Mouse (Mus musculus) brain, embryonic 14.5 days (tissue): ENCODE data around the gene Wdr90. TPM values are rescaled to one million over a fixed set of nuclear protein-coding genes. Genes with fewer than 3 reads are reported as not detected.
"Not testable (repeated sequence)": the region's sequence is repeated elsewhere in the genome, so short reads cannot be mapped to it uniquely, and the experiment has no call there.

Experiments used
- DNase-seq: peaks from one replicate; pipeline ENCODE4 v3.0.0-alpha.2; 2011; ENCODE audit warnings: low read depth
- CTCF ChIP-seq: fragments of 200-500 bp; IDR thresholded peaks from 2 replicates; pipeline ENCODE4 v1.5.1; 2012; ENCODE audit warnings: inconsistent platforms, mild to moderate bottlenecking, moderate library complexity, borderline replicate concordance; ENCODE audit not compliant: insufficient read depth, insufficient read length; ENCODE audit errors: extremely low read depth
- POLR2A ChIP-seq: fragments of 200-500 bp; IDR thresholded peaks from 2 replicates; pipeline ENCODE4 v1.6.1; 2012; ENCODE audit warnings: mild to moderate bottlenecking, inconsistent platforms, borderline replicate concordance; ENCODE audit not compliant: poor library complexity, insufficient read depth, insufficient read length, severe bottlenecking; ENCODE audit errors: extremely low read depth
- polyA plus RNA-seq: library from polyadenylated mRNA; depleted of rRNA; stranded (reverse); fragments of >200 nt; gene quantifications from 2 replicates; pipeline ENCODE4 v1.2.3, GENCODE M21; 2012

Gene Wdr90
- polyA plus RNA-seq, 1 experiment = 49.5 TPM

DNA sequence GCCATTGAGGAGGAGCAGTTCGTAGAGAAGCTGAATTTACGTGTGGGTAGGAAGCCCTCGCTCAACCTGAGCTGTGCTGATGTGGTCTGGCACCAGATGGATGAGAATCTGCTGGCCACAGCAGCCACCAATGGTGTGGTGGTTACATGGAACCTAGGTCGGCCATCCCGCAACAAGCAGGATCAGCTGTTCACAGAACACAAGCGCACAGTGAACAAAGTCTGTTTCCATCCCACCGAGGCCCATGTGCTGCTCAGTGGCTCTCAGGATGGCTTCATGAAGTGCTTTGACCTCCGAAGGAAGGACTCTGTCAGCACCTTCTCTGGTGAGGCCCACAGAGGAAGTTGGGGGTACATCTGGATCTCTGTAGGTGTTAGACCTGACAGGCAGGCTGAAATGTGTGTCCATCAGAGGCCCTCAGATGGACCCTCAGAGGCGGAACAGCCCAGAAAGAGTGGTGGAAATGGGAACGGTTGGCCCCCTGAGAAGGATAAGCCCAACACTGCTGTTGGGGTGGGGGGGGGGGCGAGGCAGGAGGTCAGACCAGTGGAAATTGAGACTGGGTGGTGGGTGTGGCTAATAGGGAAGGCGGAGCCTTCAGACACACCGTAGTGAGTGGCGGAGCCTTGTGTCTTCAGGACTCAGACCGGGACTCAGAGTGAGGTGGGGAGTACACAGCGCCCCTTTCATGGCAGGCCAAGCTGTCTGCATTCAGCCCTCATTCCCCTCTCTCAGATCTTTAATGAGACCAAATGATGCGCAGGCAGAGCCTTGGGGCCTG, 36.7 kb downstream of the Wdr90 start:
- no peak for TF ChIP-seq POLR2A
- no peak for TF ChIP-seq CTCF
- DNase-seq = no peak

DNA sequence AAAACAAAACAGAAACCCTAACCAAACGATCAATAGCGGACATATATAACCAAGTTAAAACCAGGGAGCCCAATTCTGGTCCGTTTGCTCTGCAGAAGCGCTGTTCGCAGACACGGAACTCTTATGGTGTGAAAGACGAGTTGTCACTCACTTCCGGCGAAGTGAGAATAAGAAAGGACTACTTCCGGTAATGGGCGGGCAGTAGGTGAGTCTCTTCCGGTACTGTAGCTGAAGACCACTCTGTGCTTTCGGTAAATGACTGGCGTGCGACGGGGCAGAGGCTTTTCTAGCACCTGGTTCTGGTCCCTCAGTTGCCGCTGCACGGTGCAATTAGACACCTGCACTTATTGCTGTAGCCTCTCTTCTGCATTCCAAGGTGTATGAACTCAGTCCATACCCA, 37.8 kb downstream of the Wdr90 start, which contains the start of gene Wdr24:
Wdr24 (plus strand) TSS at position 176 of the 400 bp plus-strand sequence.
- DNase-seq = peak; percentile 97
- TF ChIP-seq CTCF (no peak), POLR2A (peak; percentile 24; the same call in 1 of the 2 replicates)

GRCm38 (mm10) chr17:25818851-25819780, 42.2 kb downstream of the Wdr90 start:
- no peak for DNase-seq

GRCm38 (mm10) chr17:25817662-25818061, 43.6 kb downstream of the Wdr90 start:
- DNase-seq = no peak
- TF ChIP-seq POLR2A (no peak), CTCF (no peak)

More at GRCm38 (mm10) chr17:25818851-25819780, 42.2 kb downstream of the Wdr90 start:
- TF ChIP-seq CTCF = no peak
- TF ChIP-seq POLR2A = no peak

- no peak for TF ChIP-seq POLR2A
- TF ChIP-seq CTCF = peak; percentile 54; the same call in 1 of the 2 replicates
- peak; percentile 67 for DNase-seq
Observed at GRCm38 (mm10) chr17:25813471-25813870, 47.8 kb downstream of the Wdr90 start.

DNA sequence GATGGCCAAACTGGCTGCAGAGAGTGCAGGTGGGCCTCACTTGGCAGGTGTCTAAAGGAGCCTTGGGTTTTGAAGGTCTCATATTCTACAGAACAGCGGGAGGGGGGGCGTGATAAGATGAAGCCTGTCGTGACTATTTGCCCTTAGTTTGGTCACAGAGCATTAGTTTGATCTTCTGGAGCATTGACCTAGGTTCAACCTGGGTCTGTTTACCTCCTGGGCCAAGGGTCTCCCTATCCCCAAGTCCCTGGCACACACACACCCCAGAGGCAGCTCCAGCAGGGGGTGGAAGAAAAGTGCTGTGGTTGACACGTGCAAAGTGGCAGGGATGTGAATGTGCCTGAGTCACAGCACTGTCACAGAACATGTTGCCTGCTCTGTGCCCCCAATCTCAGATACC, 50.4 kb downstream of the Wdr90 start:
- no peak for DNase-seq
- TF ChIP-seq CTCF (no peak), POLR2A (no peak)

GRCm38 (mm10) chr17:25809606-25810340, 51.5 kb downstream of the Wdr90 start:
- peak; percentile 79 for DNase-seq
- TF ChIP-seq POLR2A (no peak), CTCF (no peak)

DNA sequence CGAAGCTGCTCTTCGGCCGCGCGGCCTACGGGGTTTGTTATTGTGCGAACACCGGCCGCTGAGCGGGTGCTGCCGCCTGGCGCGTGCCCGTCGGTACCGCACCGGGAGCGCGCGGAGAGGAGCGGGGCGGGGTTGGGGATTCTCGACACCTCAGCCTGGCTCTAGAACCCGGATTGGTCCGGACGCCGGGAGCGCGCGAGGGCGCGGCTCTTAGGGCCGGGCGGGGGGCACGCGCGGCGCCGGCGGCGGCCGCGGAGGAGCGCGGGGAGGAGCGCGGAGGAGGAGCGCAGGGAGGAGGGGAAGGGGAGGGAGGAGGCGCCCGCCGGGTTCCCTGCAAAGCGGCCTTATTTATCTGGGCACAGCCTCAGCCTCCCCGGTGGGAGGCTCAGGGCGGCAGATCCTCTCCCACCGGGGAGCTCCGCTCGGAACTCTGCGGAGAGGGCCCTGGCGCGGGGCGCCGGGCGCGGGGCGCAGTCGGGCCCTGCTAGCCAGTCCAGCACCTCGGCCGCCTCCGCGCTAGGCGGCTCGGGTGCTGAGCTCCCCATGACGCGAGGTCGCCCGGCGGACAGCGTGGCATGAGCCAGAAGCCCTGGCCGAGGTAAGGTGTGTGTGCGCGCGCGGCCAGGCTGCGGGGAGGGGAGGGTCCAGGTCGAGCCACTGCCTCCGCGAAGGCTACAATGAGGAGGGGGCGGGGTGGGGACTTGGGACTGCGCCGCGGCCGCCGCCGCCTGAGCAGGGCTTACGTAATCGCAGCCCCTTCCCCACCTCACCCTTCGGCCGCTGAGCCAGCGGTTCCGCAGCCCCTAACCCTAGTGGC, 52.3 kb downstream of the Wdr90 start, which contains the start of gene Fbxl16:
Fbxl16 (plus strand) TSS at position 297 of the 817 bp plus-strand sequence.
- DNase-seq = peak; percentile 98
- peak; percentile 68 for TF ChIP-seq POLR2A
- TF ChIP-seq CTCF = peak; percentile 17; the same call in 1 of the 2 replicates

GRCm38 (mm10) chr17:25808028-25808427, 53.3 kb downstream of the Wdr90 start:
- no peak for TF ChIP-seq CTCF
- TF ChIP-seq POLR2A = no peak
- no peak for DNase-seq

- TF ChIP-seq CTCF = peak; percentile 9; the same call in 1 of the 2 replicates
- DNase-seq = not testable (repeated sequence)
Observed at GRCm38 (mm10) chr17:25807452-25807851, 53.8 kb downstream of the Wdr90 start.

DNA sequence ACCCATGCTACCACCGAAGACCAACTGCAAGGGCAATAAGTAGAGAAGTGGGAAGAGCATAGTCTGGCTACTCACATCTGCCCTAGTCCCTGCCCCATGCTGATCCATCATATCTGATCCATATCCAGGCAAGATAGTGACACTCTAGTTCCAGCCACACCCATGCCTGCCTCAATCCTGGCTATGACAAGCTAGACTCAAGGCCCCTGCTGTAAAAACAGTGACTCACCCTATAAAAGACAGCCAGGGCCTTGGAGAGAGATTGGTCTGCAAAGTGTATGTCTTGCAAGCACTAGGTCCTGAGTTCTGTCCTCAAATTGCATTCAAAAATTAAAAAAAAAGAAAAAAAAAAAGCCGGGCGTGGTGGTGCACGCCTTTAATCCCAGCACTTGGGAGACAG, 54.8 kb downstream of the Wdr90 start:
- no peak for DNase-seq
- TF ChIP-seq POLR2A = no peak
- TF ChIP-seq CTCF = no peak
